Mouse (Mus musculus) midbrain, postnatal 0 days (tissue): ENCODE data around the gene Lnpep. TPM values are rescaled to one million over a fixed set of nuclear protein-coding genes. Genes with fewer than 3 reads are reported as not detected.

Experiments
- ATAC-seq: fragments of 200-750 bp; cut with Nextera tagmentation; 2 replicates; pipeline ENCODE4 v1.8.0; 2017; ENCODE audit warnings: moderate number of reproducible peaks, mild to moderate bottlenecking, moderate TSS enrichment, moderate library complexity; ENCODE audit not compliant: low FRiP score
- DNase-seq: peaks from one replicate; pipeline ENCODE4 v3.0.0-alpha.2; 2015; ENCODE audit warnings: low spot score
- H3K27ac ChIP-seq: fragments of 300-500 bp; sonication (generic); 2 replicates; pipeline ENCODE4 v1.5.1; 2014; ENCODE audit warnings: low read depth, mild to moderate bottlenecking, low read length, mixed read lengths
- H3K27me3 ChIP-seq: fragments of 300-500 bp; sonication (generic); 2 replicates; pipeline ENCODE4 v1.6.1; 2014; ENCODE audit warnings: low read length, control low read depth, mixed read lengths; ENCODE audit not compliant: insufficient read depth
- H3K36me3 ChIP-seq: fragments of 300-500 bp; sonication (generic); 2 replicates; pipeline ENCODE4 v1.6.1; 2014; ENCODE audit warnings: low read length, control low read depth, mixed read lengths; ENCODE audit not compliant: insufficient read depth
- H3K4me1 ChIP-seq: fragments of 300-500 bp; sonication (generic); 2 replicates; pipeline ENCODE4 v1.6.1; 2014; ENCODE audit warnings: mild to moderate bottlenecking, control low read depth, antibody characterized with exemption, low read length, mixed read lengths; ENCODE audit not compliant: insufficient read depth
- H3K4me2 ChIP-seq: fragments of 300-500 bp; sonication (generic); 2 replicates; pipeline ENCODE4 v1.6.1; 2014; ENCODE audit warnings: low read depth, mild to moderate bottlenecking, low read length, mixed read lengths; ENCODE audit not compliant: poor library complexity, severe bottlenecking
- H3K4me3 ChIP-seq: fragments of 300-500 bp; sonication (generic); 2 replicates; pipeline ENCODE4 v1.5.1; 2014; ENCODE audit warnings: low read depth, mild to moderate bottlenecking, low read length, moderate library complexity
- H3K9ac ChIP-seq: fragments of 300-500 bp; sonication (generic); replicated peaks from 2 replicates; pipeline ENCODE4 v1.6.1; 2014; ENCODE audit warnings: mild to moderate bottlenecking, low read length, moderate library complexity, mixed read lengths; ENCODE audit not compliant: poor library complexity, severe bottlenecking
- H3K9me3 ChIP-seq: fragments of 300-500 bp; sonication (generic); 2 replicates; pipeline ENCODE4 v1.6.1; 2016; ENCODE audit warnings: low read length, control low read depth
- CTCF ChIP-seq: IDR thresholded peaks from 2 replicates; pipeline ENCODE4 v1.5.1; 2016; ENCODE audit warnings: antibody characterized with exemption, mild to moderate bottlenecking
- WGBS: fragments of 180-500 bp; shearing (Covaris S2); extraction: QIAGEN DNeasy Blood & Tissue Kit; methylation state at CpG from one replicate; pipeline ENCODE4 v1.1.7; 2014; 5-methylcytosine and 5-hydroxymethylcytosine counted together
- polyA plus RNA-seq: library from polyadenylated mRNA; unstranded; fragments of >200 nt; fragmentation: Nextera tagmentation; extraction: Ambion mirVana; gene quantifications from 2 replicates; pipeline ENCODE4 v1.2.1, GENCODE M21; 2015
- total RNA-seq: library from RNA; depleted of rRNA; stranded (reverse); fragments of >200 nt; gene quantifications from 2 replicates; pipeline ENCODE4 v1.2.3, GENCODE M21; 2014

Gene Lnpep
- total and polyA plus RNA-seq, 2 experiments from 2014 or later = 6.2 to 24.5 TPM

- peak overlapping the region; percentile 73 for H3K4me2 ChIP-seq
- H3K36me3 ChIP-seq = no peaks in the 10 kb centered on the region
- TF ChIP-seq CTCF = no peak; the same call in 1 of the 2 replicates
- under 1% methylated on average over 50 of the region's 51 CpGs for WGBS
- H3K4me1 ChIP-seq = peaks cover 5% of the 10 kb centered on the region; the same call in 1 of the 2 replicates
- H3K9me3 ChIP-seq = no peaks in the 10 kb centered on the region
- H3K9ac ChIP-seq = peak overlapping the region; percentile 94
- DNase-seq (peak; percentile 98), ATAC-seq (peak; percentile 98)
- peak overlapping the region; percentile 99 for H3K27ac ChIP-seq
- peak overlapping the region; percentile 89 for H3K4me3 ChIP-seq
- H3K27me3 ChIP-seq = no peaks in the 10 kb centered on the region
Observed at GRCm38 (mm10) chr17:17624421-17624956, 361 bp downstream of the Lnpep start.

GRCm38 (mm10) chr17:17623890-17624420 lies 895 bp downstream of the Lnpep start:
- Histone ChIP-seq H3K36me3 (no peaks in the 10 kb centered on the region), H3K4me1 (peaks cover 5% of the 10 kb centered on the region; the same call in 1 of the 2 replicates), H3K9me3 (no peaks in the 10 kb centered on the region), H3K4me3 (peak overlapping the region; percentile 89), H3K27ac (peak overlapping the region; percentile 99), H3K27me3 (no peaks in the 10 kb centered on the region), H3K9ac (peak overlapping the region; percentile 94), H3K4me2 (peak overlapping the region; percentile 73)
- ATAC-seq (peak; percentile 0; the same call in 1 of the 2 replicates), DNase-seq (peak; percentile 15)
- under 1% methylated on average over 40 of the region's 42 CpGs for WGBS
- TF ChIP-seq CTCF = no peak

GRCm38 (mm10) chr17:17623221-17623889 lies 1.5 kb downstream of the Lnpep start:
- 2% methylated on average over 7 of the region's 7 CpGs for WGBS
- no peak for DNase-seq
- ATAC-seq = no peak
- no peaks in the 10 kb centered on the region for H3K36me3 ChIP-seq
- H3K4me1 ChIP-seq = peaks cover 5% of the 10 kb centered on the region; the same call in 1 of the 2 replicates
- H3K4me3 ChIP-seq = peak overlapping the region; percentile 89
- H3K9me3 ChIP-seq = no peaks in the 10 kb centered on the region
- H3K4me2 ChIP-seq = peak overlapping the region; percentile 73
- TF ChIP-seq CTCF = no peak
- peak overlapping the region; percentile 94 for H3K9ac ChIP-seq
- 0 out of 2 replicates have a peak overlapping the region, but pooled peaks have one; percentile 99 for H3K27ac ChIP-seq
- H3K27me3 ChIP-seq = no peaks in the 10 kb centered on the region

GRCm38 (mm10) chr17:17622576-17622975 lies 2.3 kb downstream of the Lnpep start:
- Histone ChIP-seq H3K9ac (no peak overlapping the region), H3K27me3 (no peaks in the 10 kb centered on the region), H3K9me3 (no peaks in the 10 kb centered on the region), H3K27ac (no peak overlapping the region), H3K36me3 (no peaks in the 10 kb centered on the region), H3K4me2 (no peak overlapping the region), H3K4me3 (no peak overlapping the region), H3K4me1 (peaks cover 5% of the 10 kb centered on the region; the same call in 1 of the 2 replicates)
- no peak for TF ChIP-seq CTCF
- WGBS = 96% methylated on average over 1 of the region's 1 CpGs
- DNase-seq = no peak
- ATAC-seq = no peak

- H3K4me3 ChIP-seq = no peak overlapping the region
- no peaks in the 10 kb centered on the region for H3K36me3 ChIP-seq
- H3K4me1 ChIP-seq = peaks cover 5% of the 10 kb centered on the region; the same call in 1 of the 2 replicates
- no peaks in the 10 kb centered on the region for H3K9me3 ChIP-seq
- H3K9ac ChIP-seq = no peak overlapping the region
- DNase-seq (no peak), ATAC-seq (no peak)
- H3K27ac ChIP-seq = no peak overlapping the region
- no peaks in the 10 kb centered on the region for H3K27me3 ChIP-seq
- WGBS = 77% methylated on average over 3 of the region's 3 CpGs
- no peak for TF ChIP-seq CTCF
- H3K4me2 ChIP-seq = no peak overlapping the region
Observed at GRCm38 (mm10) chr17:17621586-17621985, 3.3 kb downstream of the Lnpep start.

GRCm38 (mm10) chr17:17618463-17618862 lies 6.4 kb downstream of the Lnpep start:
- no peak for ATAC-seq
- Histone ChIP-seq H3K4me3 (no peak overlapping the region), H3K36me3 (no peaks in the 10 kb centered on the region), H3K9ac (no peak overlapping the region), H3K4me1 (peaks cover 5% of the 10 kb centered on the region; the same call in 1 of the 2 replicates), H3K4me2 (no peak overlapping the region), H3K9me3 (no peaks in the 10 kb centered on the region), H3K27me3 (no peaks in the 10 kb centered on the region), H3K27ac (no peak overlapping the region)
- DNase-seq = no peak
- 81% methylated on average over 1 of the region's 1 CpGs for WGBS
- TF ChIP-seq CTCF = no peak
